Mouse (Mus musculus): Measurements from ENCODE around the gene Gm4884.
"Not testable (repeated sequence)": the region's sequence is repeated elsewhere in the genome, so short reads cannot be mapped to it uniquely, and the experiment has no call there.

The Gm4884 gene

DNA sequence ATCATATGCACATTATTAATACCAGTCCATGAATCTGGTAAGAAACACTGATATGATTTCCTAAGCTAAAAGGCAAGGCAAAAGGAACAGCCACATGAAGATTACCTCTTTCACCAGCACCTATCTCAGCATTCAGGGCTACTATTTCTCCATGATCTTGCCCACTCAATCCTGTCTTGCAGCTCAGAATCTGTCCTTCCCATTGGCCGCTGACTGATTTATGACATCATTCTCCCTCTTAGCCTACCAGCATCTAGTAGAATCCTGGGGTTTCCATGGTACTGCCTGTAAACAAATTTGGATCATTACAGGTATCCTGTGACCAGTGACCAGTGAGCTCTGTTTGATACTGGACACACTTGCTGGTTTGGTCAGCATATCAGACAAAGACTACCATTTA, at the start of gene Gm4884:
Gene Gm4884 (plus strand): TSS at position 301 of the 400 bp plus-strand sequence.
- DNase-seq (ENCODE audit: extremely low spot score, low spot score): not testable (repeated sequence)

DNA sequence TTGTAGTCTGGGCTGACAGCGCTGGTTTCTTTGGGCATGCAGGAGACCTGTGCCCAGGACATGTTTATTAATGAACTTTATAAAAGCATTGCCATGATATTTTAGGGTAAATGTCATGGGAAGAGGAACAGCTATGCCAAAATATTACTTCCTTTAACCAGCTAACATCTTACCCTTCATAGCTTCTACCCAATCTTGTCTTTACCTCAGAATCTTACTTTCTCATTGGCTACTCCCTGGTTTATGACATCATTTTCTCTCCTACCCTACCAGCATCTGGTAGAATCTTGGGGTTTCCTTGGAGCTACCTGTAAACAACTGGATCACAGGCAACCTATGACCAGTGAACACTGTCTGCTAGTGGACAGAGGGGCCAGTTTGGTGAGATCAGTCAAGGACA, 45.3 kb upstream of the Gm4884 start, which contains the start of gene 4930433I11Rik:
Gene 4930433I11Rik (plus strand): TSS at position 301 of the 400 bp plus-strand sequence.
- DNase-seq (ENCODE audit: extremely low spot score, low spot score): no peak

DNA sequence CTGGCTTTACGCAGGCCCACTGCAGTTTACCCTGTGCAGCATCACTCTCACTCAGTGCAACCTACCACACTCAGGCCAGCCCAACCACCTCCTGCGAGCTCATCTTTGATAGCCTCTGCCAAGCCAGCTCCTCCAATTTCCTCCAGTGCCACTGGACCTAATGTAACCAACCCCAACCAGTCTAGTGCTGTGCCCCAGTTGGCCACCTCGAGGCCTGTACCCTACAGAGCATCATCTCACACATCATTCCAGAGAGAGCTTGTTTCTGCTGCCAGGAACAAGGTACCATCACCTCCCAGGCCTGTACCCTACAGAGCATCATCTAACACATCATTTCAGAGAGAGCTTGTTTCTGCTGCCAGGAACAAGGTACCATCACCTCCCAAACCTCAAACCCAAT, 11.5 kb downstream of the Gm4884 start:
- not testable (repeated sequence) for DNase-seq (ENCODE audit: extremely low spot score, low spot score)

Measured in neural tube, embryonic 10.5 days (tissue).